Mouse (Mus musculus) heart, embryonic 12.5 days (tissue): ENCODE data around the gene Jund. TPM values are rescaled to one million over a fixed set of nuclear protein-coding genes. Genes with fewer than 3 reads are reported as not detected.

ENCODE experiments used
- ATAC-seq: fragments of 200-750 bp; cut with Nextera tagmentation; 2 replicates; pipeline ENCODE4 v1.8.0; 2017; ENCODE audit warnings: moderate TSS enrichment, moderate library complexity; ENCODE audit not compliant: insufficient number of reproducible peaks, low FRiP score
- H3K27ac ChIP-seq: fragments of 300-500 bp; sonication (generic); 2 replicates; pipeline ENCODE4 v1.5.1; 2016; ENCODE audit warnings: mild to moderate bottlenecking, moderate library complexity; ENCODE audit not compliant: poor library complexity, severe bottlenecking
- H3K27me3 ChIP-seq: fragments of 300-500 bp; sonication (generic); replicated peaks from 2 replicates; pipeline ENCODE4 v1.6.1; 2016; ENCODE audit warnings: mild to moderate bottlenecking, moderate library complexity
- H3K36me3 ChIP-seq: fragments of 300-500 bp; sonication (generic); 2 replicates; pipeline ENCODE4 v1.6.1; 2016; ENCODE audit warnings: mild to moderate bottlenecking, moderate library complexity
- H3K4me1 ChIP-seq: fragments of 300-500 bp; sonication (generic); replicated peaks from 2 replicates; pipeline ENCODE4 v1.6.1; 2016; ENCODE audit warnings: mild to moderate bottlenecking
- H3K4me2 ChIP-seq: fragments of 300-500 bp; sonication (generic); 2 replicates; pipeline ENCODE4 v1.6.1; 2016; ENCODE audit warnings: mild to moderate bottlenecking, moderate library complexity
- H3K4me3 ChIP-seq: fragments of 300-500 bp; sonication (generic); 2 replicates; pipeline ENCODE4 v1.5.1; 2016; ENCODE audit warnings: mild to moderate bottlenecking
- H3K9ac ChIP-seq: fragments of 300-500 bp; sonication (generic); 2 replicates; pipeline ENCODE4 v1.6.1; 2016; ENCODE audit warnings: mild to moderate bottlenecking, moderate library complexity
- H3K9me3 ChIP-seq: fragments of 300-500 bp; sonication (generic); replicated peaks from 2 replicates; pipeline ENCODE4 v1.6.1; 2016; ENCODE audit warnings: mild to moderate bottlenecking, moderate library complexity
- WGBS: fragments of 180-500 bp; shearing (Covaris S2); methylation state at CpG from one replicate; pipeline ENCODE4 v1.1.7; 2016; 5-methylcytosine and 5-hydroxymethylcytosine counted together
- polyA plus RNA-seq: library from polyadenylated mRNA; unstranded; fragments of >200 nt; fragmentation: Nextera tagmentation; extraction: Ambion mirVana; gene quantifications from 2 replicates; pipeline ENCODE4 v1.2.1, GENCODE M21; 2016

Jund gene
- polyA plus RNA-seq, 1 experiment from 2014 or later, result 183 TPM

DNA sequence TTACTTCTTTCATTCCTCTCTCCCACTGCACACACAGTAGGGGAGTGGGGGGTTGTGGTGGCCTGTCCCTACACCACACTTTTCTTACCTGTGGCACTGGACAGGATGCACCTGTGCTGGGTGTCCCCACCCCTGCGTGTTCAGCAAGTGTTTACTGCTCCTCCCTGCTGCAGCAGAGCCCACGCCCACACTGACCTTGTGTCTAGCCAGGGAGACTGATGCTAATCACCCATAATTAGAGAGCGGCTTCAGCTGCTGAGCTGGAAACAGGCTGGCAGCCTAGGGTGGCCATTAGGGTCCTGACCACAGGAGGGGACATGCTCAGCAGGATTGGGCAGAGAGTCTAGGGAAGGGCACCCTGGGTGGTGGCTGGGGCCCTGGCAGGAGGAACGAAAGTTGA, 24.0 kb upstream of the Jund start:
- Histone ChIP-seq H3K4me3 (no peak overlapping the region), H3K4me2 (peak overlapping the region; percentile 75), H3K4me1 (peaks cover 21% of the 10 kb centered on the region), H3K9ac (peak overlapping the region; percentile 79; the same call in 1 of the 2 replicates), H3K36me3 (peaks cover 31% of the 10 kb centered on the region), H3K27me3 (no peaks in the 10 kb centered on the region), H3K27ac (no peak overlapping the region), H3K9me3 (no peaks in the 10 kb centered on the region)
- 80% methylated on average over 4 of the region's 4 CpGs for WGBS
- ATAC-seq, result no peak

DNA sequence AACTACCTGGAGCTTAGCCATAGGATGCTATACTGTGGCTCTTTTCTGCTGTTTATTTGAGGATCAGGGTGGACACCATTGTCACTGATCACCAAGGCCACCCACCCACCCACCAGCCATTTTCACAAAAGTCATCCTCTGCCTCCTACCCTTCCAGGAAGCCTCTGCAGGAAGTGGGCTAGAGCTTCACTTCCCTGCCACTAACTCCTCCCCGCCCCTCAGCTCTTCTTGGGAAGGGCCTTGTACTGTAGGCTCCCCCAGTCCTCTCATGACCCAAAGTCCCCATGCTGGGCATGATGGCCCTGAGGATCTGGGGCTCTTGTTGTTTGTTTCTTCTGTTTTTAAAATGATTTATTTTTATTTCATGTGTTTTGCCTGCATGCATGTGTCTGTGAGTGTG, 23.4 kb upstream of the Jund start:
- Histone ChIP-seq H3K4me1 (peaks cover 21% of the 10 kb centered on the region), H3K36me3 (peaks cover 35% of the 10 kb centered on the region), H3K9me3 (no peaks in the 10 kb centered on the region), H3K4me3 (no peak overlapping the region), H3K27ac (no peak overlapping the region), H3K4me2 (no peak overlapping the region; the same call in 1 of the 2 replicates), H3K9ac (0 out of 2 replicates have a peak overlapping the region, but pooled peaks have one; percentile 3), H3K27me3 (no peaks in the 10 kb centered on the region)
- 86% methylated on average over 1 of the region's 1 CpGs for WGBS
- ATAC-seq, result no peak

DNA sequence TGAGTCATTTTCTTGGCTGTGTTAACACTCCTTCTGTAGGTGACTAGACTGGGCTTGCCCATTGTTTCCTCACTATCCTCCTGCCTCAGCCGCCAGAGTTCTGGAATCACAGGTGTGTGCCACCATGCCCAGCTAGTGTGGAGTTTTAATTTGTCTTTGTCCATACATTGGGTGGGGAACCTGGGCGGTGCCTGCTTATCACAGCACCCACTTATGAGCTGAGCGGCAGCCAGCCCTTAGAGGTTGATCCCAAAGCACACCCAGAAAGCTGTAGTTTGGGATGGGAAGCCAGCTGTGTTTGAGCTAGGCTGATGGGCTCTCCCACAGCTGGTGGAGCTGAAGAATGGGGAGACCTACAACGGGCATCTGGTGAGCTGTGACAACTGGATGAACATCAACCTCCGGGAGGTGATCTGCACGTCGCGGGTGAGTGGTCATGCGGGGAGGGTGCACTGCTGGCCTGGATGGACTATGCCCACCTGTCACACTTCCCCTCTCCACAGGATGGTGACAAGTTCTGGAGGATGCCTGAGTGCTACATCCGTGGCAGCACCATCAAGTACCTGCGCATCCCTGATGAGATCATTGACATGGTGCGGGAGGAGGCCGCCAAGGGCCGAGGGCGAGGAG, 21.2 kb upstream of the Jund start:
- ATAC-seq, result no peak
- Histone ChIP-seq H3K9me3 (no peaks in the 10 kb centered on the region), H3K36me3 (peaks cover 35% of the 10 kb centered on the region), H3K4me1 (peaks cover 29% of the 10 kb centered on the region), H3K4me2 (no peak overlapping the region), H3K4me3 (no peak overlapping the region), H3K27me3 (no peaks in the 10 kb centered on the region), H3K9ac (no peak overlapping the region), H3K27ac (no peak overlapping the region)
- WGBS, result 92% methylated on average over 15 of the region's 15 CpGs

DNA sequence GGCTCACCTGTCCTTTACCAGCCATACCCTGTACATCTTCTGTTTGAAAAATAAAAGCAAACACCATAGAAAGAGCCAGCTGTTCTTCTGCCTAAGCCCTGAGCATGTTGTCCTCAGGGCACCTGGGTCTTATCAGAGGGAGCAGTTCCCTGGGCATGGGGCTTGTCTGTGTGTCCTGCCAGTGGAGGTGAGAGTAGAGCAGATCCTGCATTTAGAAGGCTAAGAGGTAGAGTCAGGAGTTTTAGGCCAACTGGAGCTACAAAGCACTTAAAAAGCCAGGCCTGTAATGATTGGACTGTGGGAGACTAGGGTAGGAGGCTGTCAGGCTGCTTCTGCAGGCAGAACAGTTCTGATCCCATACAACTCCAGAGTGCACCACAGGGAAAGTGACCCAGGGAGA, 20.1 kb upstream of the Jund start:
- Histone ChIP-seq H3K9me3 (no peaks in the 10 kb centered on the region), H3K27me3 (no peaks in the 10 kb centered on the region), H3K36me3 (peaks cover 35% of the 10 kb centered on the region), H3K27ac (no peak overlapping the region), H3K9ac (no peak overlapping the region), H3K4me1 (peaks cover 32% of the 10 kb centered on the region), H3K4me2 (no peak overlapping the region), H3K4me3 (no peak overlapping the region)
- no peak for ATAC-seq

DNA sequence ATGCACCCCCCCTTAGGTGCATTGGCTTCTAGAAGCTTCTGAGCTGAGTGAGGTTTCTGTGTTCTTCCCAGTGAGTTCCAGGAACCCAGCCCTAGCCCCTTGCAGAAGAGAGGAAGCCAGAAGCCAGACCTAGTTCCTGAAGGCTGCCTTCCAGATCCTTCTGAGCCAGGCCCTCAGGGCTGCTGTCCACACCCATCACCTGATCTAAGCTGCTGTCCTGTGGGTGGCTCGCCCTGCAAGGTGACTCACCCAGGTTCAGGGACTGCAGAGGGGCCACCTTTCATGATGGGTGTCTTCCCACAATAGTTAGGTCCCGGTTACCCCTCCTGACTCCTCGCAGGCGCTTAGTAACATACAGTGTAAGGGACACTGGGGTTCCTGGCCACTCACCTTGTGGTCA, 19.3 kb upstream of the Jund start:
- H3K27me3 ChIP-seq, result no peaks in the 10 kb centered on the region
- no peak overlapping the region for H3K9ac ChIP-seq
- no peaks in the 10 kb centered on the region for H3K9me3 ChIP-seq
- H3K4me3 ChIP-seq, result no peak overlapping the region
- H3K4me2 ChIP-seq, result no peak overlapping the region
- H3K27ac ChIP-seq, result no peak overlapping the region
- peaks cover 35% of the 10 kb centered on the region for H3K36me3 ChIP-seq
- WGBS, result 90% methylated on average over 4 of the region's 4 CpGs
- peaks cover 26% of the 10 kb centered on the region for H3K4me1 ChIP-seq
- ATAC-seq, result no peak

DNA sequence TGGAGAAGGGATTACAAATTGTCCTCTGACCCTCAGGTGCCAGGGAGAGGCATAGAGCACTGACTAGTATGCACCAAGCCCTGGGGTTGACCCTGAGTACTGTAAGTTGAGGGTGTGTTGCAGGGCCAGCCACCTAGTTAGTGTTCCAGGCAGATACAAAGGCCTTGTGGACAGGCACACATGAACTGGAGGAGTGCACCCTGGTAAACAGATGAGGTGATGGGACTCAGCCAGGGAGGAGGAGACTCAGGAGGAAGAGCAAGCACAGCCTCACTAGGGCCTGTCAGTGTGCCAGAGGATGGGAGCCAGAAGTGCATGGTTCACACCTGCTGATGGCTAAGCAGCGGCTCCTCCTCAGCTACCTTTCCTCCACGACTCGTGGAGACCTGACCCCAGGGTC, 18.7 kb upstream of the Jund start:
- Histone ChIP-seq H3K4me3 (no peak overlapping the region), H3K4me1 (peaks cover 19% of the 10 kb centered on the region), H3K27ac (no peak overlapping the region), H3K36me3 (peaks cover 35% of the 10 kb centered on the region), H3K9me3 (no peaks in the 10 kb centered on the region), H3K27me3 (no peaks in the 10 kb centered on the region), H3K4me2 (no peak overlapping the region), H3K9ac (no peak overlapping the region)
- 86% methylated on average over 3 of the region's 3 CpGs for WGBS
- no peak for ATAC-seq

DNA sequence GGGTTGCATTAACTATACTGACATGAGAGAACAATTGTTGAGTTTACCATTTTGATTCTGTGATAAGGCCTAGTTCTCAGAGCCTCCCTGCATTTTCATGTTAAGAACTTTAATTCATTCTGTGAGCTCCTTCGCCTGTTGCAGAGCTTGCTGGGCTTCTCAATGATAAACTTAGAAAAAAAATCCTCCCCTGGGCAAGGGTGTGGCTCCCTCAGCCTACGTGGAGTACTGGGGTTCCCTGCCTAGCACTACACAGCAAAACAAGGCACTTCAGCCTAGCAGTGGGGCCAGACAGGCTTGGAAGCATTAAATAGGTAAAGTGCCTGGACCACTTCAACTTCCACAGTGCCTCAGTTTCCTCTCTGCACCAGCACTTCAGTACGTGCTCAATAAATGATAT, 17.3 kb upstream of the Jund start:
- ATAC-seq, result no peak
- H3K4me1 ChIP-seq, result peaks cover 14% of the 10 kb centered on the region
- WGBS, result 62% methylated on average over 3 of the region's 3 CpGs
- no peak overlapping the region for H3K4me2 ChIP-seq
- no peak overlapping the region for H3K4me3 ChIP-seq
- H3K27ac ChIP-seq, result peak overlapping the region; percentile 90
- H3K9ac ChIP-seq, result no peak overlapping the region
- H3K9me3 ChIP-seq, result no peaks in the 10 kb centered on the region
- peaks cover 32% of the 10 kb centered on the region for H3K36me3 ChIP-seq
- no peaks in the 10 kb centered on the region for H3K27me3 ChIP-seq

DNA sequence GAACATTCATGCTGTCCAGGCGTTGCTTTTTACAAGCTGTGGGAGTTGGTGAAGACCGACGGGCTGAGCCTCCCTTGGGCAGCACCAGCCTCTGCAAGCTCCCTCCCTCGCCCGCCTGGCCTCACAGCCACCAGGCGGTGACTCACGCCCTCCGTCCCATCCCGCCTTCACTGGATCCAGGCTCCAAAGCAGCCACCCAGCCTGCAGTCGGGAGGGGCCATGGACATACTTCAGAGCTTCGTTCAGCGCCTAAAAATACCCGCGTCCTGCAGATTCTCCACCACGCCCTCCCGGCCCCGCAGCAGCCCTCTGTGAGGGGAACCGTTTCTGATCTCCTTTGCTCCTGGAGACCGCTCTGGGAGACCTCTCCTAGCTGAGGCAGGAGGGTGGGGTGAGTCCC, 16.6 kb upstream of the Jund start:
- 3% methylated on average over 19 of the region's 19 CpGs for WGBS
- H3K9me3 ChIP-seq, result no peaks in the 10 kb centered on the region
- peaks cover 14% of the 10 kb centered on the region for H3K4me1 ChIP-seq
- peak overlapping the region; percentile 48 for H3K4me2 ChIP-seq
- H3K9ac ChIP-seq, result peak overlapping the region; percentile 59
- peaks cover 29% of the 10 kb centered on the region for H3K36me3 ChIP-seq
- peak overlapping the region; percentile 11 for H3K4me3 ChIP-seq
- peak overlapping the region; percentile 90 for H3K27ac ChIP-seq
- ATAC-seq, result peak; percentile 79
- no peaks in the 10 kb centered on the region for H3K27me3 ChIP-seq

DNA sequence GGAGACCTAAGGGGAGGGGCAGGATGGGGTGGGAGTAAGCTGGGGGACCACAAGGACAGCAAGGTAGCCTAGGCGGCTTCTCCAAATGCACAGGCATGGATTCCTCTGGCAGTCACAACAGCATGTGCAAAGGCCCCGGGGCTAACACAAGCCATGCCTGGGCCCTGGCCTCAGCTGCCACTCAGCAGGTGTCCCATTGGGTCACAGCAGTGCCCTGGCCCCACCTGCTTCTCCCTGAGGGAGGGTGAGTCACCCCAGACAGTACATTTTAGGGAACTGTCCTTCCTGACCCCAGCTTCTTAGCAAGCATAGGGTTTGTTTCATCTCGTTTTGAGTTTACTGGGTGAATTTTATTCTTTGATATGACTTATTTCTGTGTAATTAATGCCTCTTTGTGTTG, 16.1 kb upstream of the Jund start:
- Histone ChIP-seq H3K27me3 (no peaks in the 10 kb centered on the region), H3K4me2 (peak overlapping the region; percentile 48), H3K9me3 (no peaks in the 10 kb centered on the region), H3K9ac (peak overlapping the region; percentile 59), H3K36me3 (peaks cover 24% of the 10 kb centered on the region), H3K4me3 (peak overlapping the region; percentile 11; the same call in 1 of the 2 replicates), H3K27ac (peak overlapping the region; percentile 90), H3K4me1 (peaks cover 14% of the 10 kb centered on the region)
- WGBS, result 62% methylated on average over 3 of the region's 3 CpGs
- peak; percentile 25; the same call in 1 of the 2 replicates for ATAC-seq

DNA sequence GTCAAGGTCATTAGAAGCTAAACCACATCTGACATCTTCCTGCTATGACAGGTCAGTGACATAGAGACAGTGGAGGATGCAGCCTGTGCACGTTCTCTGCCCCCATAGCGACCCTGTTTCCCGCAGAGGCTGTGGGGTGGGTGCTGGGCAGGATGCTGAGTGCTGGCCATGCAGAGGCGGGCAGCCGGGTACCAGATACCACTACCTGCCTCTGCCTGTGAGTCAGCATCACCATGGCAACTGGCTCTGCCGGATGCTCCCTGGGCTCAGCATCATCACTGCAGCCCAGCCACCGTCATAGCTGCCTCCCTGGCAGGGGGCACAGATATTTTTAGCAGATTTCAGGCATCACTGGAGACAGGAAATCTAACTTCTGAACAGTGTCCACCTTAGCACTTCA, 14.5 kb upstream of the Jund start:
- Histone ChIP-seq H3K4me3 (no peak overlapping the region), H3K27ac (no peak overlapping the region), H3K4me1 (peaks cover 14% of the 10 kb centered on the region), H3K4me2 (no peak overlapping the region), H3K9ac (no peak overlapping the region), H3K27me3 (no peaks in the 10 kb centered on the region), H3K9me3 (no peaks in the 10 kb centered on the region), H3K36me3 (peaks cover 8% of the 10 kb centered on the region)
- 42% methylated on average over 7 of the region's 7 CpGs for WGBS
- ATAC-seq, result no peak

DNA sequence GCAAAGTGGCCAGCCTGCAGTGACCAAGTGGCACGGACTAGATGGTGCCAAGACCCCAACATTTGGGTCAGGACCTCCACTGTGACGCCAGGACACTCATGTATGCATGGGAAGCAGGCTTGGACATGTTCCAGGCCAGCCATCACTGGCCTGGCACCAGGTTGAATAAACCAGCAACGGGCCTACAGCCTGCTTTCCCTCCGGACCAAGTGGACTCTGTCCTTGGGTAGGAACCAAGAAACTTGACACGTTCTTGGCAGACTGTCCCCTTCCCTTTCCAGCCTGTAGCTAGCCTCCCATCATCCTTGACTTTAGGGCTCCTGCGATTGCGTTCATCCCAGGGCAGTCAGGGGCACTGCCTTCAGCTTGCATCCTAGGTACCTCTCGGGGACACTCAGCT, 11.2 kb upstream of the Jund start:
- 75% methylated on average over 8 of the region's 8 CpGs for WGBS
- H3K36me3 ChIP-seq, result no peaks in the 10 kb centered on the region
- H3K4me2 ChIP-seq, result no peak overlapping the region
- no peak for ATAC-seq
- no peaks in the 10 kb centered on the region for H3K27me3 ChIP-seq
- no peak overlapping the region for H3K4me3 ChIP-seq
- H3K9me3 ChIP-seq, result no peaks in the 10 kb centered on the region
- no peak overlapping the region for H3K27ac ChIP-seq
- peaks cover 17% of the 10 kb centered on the region for H3K4me1 ChIP-seq
- H3K9ac ChIP-seq, result no peak overlapping the region

DNA sequence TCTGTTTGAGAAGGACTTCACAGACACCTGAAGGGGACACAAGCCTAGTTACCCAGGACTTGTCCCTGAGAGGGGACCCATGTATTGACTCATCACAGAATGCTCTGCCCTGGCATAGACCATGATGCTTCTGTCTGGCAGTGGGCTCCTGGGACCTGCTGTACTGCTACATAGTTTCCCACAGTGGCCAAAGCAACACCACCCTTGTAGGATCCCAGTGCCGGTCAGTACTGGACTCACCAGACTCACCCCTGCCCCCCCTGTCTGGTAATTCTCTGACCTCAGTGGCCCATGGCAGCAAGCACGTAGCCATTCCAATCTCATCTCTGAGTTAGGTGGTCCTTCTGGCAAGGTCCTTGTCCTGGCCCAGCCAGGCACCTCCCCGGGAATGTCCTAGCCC, 10.6 kb upstream of the Jund start:
- no peak for ATAC-seq
- H3K36me3 ChIP-seq, result no peaks in the 10 kb centered on the region
- peaks cover 15% of the 10 kb centered on the region for H3K4me1 ChIP-seq
- H3K27ac ChIP-seq, result no peak overlapping the region
- H3K9me3 ChIP-seq, result no peaks in the 10 kb centered on the region
- H3K27me3 ChIP-seq, result no peaks in the 10 kb centered on the region
- H3K4me2 ChIP-seq, result no peak overlapping the region
- H3K9ac ChIP-seq, result no peak overlapping the region
- WGBS, result 73% methylated on average over 3 of the region's 3 CpGs
- H3K4me3 ChIP-seq, result no peak overlapping the region
